Mouse (Mus musculus) olfactory bulb, adult 2 months (tissue): ENCODE data around the gene Hist1h2af. TPM values are rescaled to one million over a fixed set of nuclear protein-coding genes. Genes with fewer than 3 reads are reported as not detected.
"Not testable (repeated sequence)": the region's sequence is repeated elsewhere in the genome, so short reads cannot be mapped to it uniquely, and the experiment has no call there.

Experiments used
- H3K27ac ChIP-seq: fragments of 200-500 bp; 2 replicates; pipeline ENCODE4 v1.5.1; 2012; ENCODE audit warnings: low read depth, low read length; ENCODE audit not compliant: insufficient read depth
- H3K4me1 ChIP-seq: fragments of 200-500 bp; 2 replicates; pipeline ENCODE4 v1.6.1; 2012; ENCODE audit warnings: low read length; ENCODE audit not compliant: control insufficient read depth, insufficient read depth
- H3K4me3 ChIP-seq: fragments of 200-500 bp; 2 replicates; pipeline ENCODE4 v1.5.1; 2012; ENCODE audit warnings: mild to moderate bottlenecking, low read depth, low read length, moderate library complexity; ENCODE audit not compliant: insufficient read depth
- CTCF ChIP-seq: fragments of 200-500 bp; IDR thresholded peaks from 2 replicates; pipeline ENCODE4 v1.5.1; 2012; ENCODE audit warnings: low read depth, mild to moderate bottlenecking, low read length, moderate library complexity; ENCODE audit not compliant: insufficient read depth
- POLR2A ChIP-seq: fragments of 200-500 bp; IDR thresholded peaks from 2 replicates; pipeline ENCODE4 v1.6.1; 2012; ENCODE audit warnings: mild to moderate bottlenecking, low read depth, low read length, moderate library complexity; ENCODE audit not compliant: insufficient read depth
- WGBS: fragments of 180-500 bp; shearing (Covaris S2); methylation state at CpG from one replicate; pipeline ENCODE4 v1.1.7; 2018; 5-methylcytosine and 5-hydroxymethylcytosine counted together
- polyA plus RNA-seq: library from polyadenylated mRNA; stranded (reverse); fragments of >200 nt; gene quantifications from 2 replicates; pipeline ENCODE4 v1.2.4, GENCODE M21; 2012; ENCODE audit warnings: low replicate concordance; ENCODE audit not compliant: missing spikeins, insufficient read depth, insufficient read length

Gene Hist1h2af
- polyA plus RNA-seq, 1 experiment = not detected

DNA sequence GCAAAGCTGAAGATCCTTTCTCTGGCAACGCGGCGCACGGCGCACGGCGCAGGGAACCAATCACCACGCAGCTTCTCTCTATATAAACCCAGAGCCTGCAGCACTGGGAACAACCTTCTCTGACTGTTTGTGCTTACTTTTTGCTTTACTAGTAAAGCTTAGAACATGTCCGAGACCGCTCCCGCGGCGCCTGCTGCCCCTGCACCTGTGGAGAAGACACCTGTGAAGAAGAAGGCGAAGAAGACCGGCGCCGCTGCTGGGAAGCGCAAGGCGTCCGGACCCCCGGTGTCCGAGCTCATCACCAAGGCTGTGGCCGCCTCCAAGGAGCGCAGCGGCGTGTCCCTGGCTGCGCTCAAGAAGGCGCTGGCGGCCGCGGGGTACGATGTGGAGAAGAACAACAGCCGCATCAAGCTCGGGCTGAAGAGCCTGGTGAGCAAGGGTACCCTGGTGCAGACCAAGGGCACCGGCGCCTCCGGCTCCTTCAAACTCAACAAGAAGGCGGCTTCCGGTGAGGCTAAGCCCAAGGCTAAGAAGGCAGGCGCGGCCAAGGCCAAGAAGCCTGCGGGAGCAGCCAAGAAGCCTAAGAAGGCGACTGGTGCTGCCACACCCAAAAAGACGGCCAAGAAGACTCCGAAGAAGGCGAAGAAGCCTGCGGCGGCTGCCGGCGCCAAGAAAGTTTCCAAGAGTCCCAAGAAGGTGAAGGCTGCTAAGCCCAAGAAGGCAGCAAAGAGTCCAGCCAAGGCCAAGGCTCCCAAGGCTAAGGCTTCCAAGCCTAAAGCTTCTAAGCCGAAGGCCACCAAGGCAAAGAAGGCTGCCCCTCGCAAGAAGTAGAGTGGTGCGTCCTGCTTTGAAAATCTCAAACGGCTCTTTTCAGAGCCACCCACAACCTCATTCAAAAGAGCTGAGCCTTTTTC lies 21.5 kb downstream of the Hist1h2af start:
- TF ChIP-seq CTCF (no peak), POLR2A (peak; percentile 48; the same call in 1 of the 2 replicates)
- peak overlapping the region; percentile 71 for H3K27ac ChIP-seq

DNA sequence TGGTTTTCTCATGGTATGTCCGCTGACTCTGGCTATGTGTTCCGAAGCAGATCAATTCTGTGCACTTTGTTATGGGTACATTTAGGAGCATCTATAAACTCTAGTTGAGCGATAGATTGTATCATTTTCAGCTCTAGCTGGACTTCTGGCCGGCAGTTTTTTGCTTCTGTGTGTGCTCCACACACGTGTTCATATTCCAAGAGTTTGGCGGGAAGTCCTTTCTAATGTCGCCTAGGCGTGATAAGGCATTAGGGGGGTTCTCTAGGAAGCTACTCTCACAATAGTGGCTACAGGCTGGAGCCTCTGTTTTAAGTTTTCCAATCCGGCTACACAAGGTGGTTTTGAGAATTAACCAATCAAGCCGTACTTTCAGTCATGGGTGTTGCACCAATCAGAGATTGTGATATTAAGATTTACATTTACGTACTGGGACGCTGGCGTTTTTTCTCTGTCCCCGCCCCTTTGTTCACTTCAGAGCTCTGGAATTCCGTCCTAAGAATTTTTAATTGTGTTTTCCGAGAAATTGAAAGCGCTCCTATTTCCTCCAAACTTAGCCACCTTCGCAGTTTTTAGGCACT lies 22.2 kb downstream of the Hist1h2af start:
- TF ChIP-seq POLR2A = no peak
- TF ChIP-seq CTCF = no peak
- peaks cover 3% of the 10 kb centered on the region; the same call in 1 of the 2 replicates for H3K4me1 ChIP-seq
- WGBS = under 1% methylated on average over 18 of the region's 18 CpGs
- H3K4me3 ChIP-seq = peak overlapping the region; percentile 60
- H3K27ac ChIP-seq = peak overlapping the region; percentile 85

More for the DNA sequence above, 21.5 kb downstream of the Hist1h2af start:
- peaks cover 3% of the 10 kb centered on the region; the same call in 1 of the 2 replicates for H3K4me1 ChIP-seq
- H3K4me3 ChIP-seq = peak overlapping the region; percentile 60
- WGBS = under 1% methylated on average over 54 of the region's 54 CpGs

DNA sequence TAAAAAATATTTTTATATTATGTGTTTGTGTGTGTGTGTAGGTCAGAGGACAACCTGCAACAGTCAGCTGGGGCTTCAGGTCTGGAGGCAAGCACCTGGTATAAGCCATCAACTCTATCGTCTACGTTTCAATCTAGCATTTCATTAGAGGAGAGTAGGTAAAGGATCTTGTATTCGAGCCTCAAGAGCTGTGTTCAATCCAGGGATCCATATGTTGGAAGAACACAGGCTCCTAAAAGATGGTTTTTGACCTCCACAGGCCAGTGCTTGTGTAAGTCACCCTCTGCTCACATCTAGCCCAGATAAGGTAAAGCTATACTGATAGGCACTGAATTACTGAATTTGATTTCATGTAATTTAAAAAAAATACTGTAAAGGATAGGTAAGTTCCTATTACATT lies 23.2 kb downstream of the Hist1h2af start:
- 68% methylated on average over 3 of the region's 3 CpGs for WGBS
- no peak for TF ChIP-seq POLR2A
- no peak for TF ChIP-seq CTCF
- Histone ChIP-seq H3K27ac (no peak overlapping the region), H3K4me3 (no peak overlapping the region), H3K4me1 (peaks cover 3% of the 10 kb centered on the region; the same call in 1 of the 2 replicates)

DNA sequence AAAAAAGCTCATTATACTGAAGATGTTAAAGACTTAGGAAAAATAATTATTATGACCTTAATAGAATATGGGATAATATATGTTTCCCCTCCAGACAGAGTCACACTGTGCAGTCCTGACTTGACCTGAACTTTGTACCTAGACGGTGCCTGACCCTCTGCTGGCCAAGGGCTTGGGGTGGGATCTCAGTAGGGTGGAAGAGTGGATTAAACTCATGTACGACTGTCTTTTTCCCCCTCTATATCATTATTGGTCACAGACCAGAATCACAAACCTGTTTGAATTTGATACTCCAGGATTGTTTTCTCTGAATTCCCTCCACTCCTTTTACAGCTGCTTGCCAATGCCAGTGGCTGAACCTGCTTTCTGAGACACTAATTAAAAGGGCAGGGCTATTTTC lies 27.0 kb downstream of the Hist1h2af start:
- not testable (repeated sequence) for H3K27ac ChIP-seq, H3K4me1 ChIP-seq, H3K4me3 ChIP-seq
- WGBS = 20% methylated on average over 2 of the region's 2 CpGs

DNA sequence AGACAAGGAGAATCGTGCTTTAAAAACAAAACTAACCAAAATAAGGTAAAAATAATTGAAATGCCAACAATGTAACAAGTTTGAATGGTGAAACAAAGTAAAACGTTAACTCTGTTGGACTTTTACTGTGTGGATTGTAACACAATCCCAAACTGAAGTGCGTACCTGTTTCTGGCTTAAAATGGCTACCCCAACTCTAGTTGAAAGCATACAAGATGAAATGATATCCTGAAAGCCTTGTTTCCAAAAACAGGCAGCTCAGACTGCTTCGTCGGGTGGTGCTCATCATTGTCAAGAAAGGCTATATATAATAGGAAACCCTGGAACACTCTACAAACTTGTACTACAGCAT lies 27.8 kb downstream of the Hist1h2af start:
- peak overlapping the region; percentile 89; the same call in 1 of the 2 replicates for H3K4me3 ChIP-seq
- H3K27ac ChIP-seq, H3K4me1 ChIP-seq: not testable (repeated sequence)
- 0% methylated on average over 2 of the region's 5 CpGs for WGBS

DNA sequence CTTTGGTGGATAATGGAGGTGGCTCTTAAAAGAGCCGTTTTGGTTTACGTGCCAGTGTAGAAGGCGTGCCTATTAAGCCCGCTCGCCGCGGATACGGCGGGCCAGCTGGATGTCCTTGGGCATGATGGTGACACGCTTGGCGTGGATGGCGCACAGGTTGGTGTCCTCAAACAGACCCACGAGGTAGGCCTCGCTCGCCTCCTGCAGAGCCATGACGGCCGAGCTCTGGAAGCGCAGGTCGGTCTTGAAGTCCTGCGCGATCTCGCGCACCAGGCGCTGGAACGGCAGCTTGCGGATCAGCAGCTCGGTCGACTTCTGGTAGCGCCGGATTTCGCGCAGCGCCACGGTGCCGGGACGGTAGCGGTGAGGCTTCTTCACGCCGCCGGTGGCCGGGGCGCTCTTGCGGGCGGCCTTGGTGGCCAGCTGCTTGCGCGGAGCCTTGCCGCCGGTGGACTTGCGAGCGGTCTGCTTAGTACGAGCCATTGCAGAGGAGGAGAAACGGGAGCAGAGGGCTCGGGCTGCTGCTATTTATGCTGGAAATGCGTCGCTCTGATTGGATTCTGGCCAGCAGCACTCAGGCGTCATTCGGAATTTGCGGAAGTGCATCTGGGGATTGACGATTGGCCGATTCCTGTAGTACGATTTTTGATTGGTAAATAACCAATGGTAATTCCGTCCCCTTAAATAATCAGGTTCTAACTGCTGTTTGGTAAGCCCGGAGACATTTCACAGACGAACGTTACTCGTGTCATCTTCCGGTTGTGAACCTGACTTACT lies 28.4 kb downstream of the Hist1h2af start, which contains the start of gene Hist1h3e:
Hist1h3e (minus strand) TSS at position 487 of the 777 bp plus-strand sequence.
- WGBS = under 1% methylated on average over 59 of the region's 67 CpGs
- H3K4me1 ChIP-seq = not testable (repeated sequence)
- H3K27ac ChIP-seq = peak within 1 kb of the TSS; percentile 96
- H3K4me3 ChIP-seq = peak within 1 kb of the TSS; percentile 89
- TF ChIP-seq POLR2A = peak; percentile 98

DNA sequence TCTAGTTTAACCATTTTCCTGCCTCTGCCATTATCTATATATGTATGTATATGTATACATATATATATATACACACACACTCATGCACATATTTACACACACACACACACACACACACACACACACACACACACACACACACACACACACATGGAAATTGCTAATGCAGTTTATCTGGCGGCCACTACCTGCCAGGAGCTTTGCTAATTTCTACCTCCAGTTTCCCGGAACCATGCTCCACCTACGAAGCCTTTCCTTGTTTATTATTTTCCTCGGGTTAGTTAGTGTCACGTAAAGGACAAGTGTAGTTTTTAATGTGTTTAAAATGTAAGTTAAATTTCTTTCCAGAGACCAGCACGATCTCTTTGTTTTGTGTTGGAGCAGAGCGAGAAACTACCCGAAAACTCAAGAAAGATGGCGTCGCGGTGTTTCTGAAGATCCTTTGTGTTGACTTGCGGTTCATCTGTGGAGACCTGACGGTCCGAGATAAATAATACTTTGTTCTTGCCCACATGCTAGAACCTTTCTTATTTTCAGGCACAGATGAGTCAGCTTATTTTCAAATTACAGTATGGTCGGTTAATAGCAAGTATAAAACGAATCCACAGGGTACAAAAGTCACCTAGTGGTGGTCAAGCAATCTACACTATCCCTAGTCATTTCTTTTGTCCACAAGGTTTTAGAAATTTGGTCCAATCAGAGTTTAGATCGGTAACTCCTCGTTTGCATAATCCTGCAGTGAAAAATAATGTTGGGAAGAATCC lies 29.2 kb downstream of the Hist1h2af start:
- WGBS = 1% methylated on average over 18 of the region's 18 CpGs
- Histone ChIP-seq H3K4me3 (peak overlapping the region; percentile 36), H3K4me1 (no peaks in the 10 kb centered on the region), H3K27ac (peak overlapping the region; percentile 96)
- TF ChIP-seq CTCF (no peak), POLR2A (no peak)

DNA sequence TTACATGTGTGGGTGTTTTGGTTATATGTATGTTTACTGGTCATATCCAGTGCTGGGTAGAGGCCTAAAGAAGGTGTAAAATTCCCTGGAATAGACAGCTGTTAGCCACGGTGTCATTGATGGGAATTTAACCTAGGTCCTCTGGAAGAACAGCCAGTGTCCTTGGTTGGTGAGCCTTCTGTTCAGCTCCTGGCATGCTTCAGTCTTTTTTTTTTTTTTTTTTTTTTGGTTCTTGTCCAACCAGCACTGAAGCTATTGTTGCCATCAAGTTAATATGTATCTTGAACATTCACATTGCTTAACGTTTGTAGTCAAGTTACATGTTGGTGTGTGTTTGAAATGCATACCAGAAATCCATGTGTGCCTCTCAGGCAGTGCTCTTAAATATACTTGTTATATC lies 30.8 kb downstream of the Hist1h2af start:
- 87% methylated on average over 2 of the region's 2 CpGs for WGBS
- Histone ChIP-seq H3K27ac (no peak overlapping the region), H3K4me3 (no peak overlapping the region), H3K4me1 (no peaks in the 10 kb centered on the region)
- TF ChIP-seq CTCF (no peak), POLR2A (no peak)

DNA sequence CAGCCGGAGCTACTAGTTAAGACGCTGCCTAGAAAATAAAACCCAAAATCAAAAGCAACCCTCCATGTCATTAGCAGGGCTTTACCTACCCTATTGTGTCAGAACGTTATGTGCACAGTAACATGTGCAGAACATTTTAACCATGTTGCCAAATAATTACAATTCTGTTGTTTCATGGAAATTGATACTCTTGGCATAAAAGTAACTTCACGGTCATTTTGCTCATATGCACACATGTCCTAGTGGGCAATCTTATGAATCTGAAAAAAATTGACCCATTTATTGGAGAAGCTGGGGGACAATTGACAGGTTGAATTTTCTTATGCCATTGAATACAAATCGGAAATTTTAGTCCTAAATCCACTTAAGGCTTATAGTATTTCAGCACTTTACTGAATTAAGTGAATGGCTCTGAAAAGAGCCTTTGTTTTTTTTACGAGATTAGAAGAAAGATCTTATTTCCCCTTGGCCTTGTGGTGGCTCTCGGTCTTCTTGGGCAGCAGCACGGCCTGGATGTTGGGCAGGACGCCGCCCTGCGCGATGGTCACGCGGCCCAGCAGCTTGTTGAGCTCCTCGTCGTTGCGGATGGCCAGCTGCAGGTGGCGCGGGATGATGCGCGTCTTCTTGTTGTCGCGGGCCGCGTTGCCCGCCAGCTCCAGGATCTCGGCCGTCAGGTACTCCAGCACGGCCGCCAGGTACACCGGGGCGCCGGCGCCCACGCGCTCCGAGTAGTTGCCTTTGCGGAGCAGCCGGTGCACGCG lies 36.7 kb downstream of the Hist1h2af start:
- peak overlapping the region; percentile 52 for H3K4me3 ChIP-seq
- H3K27ac ChIP-seq = peak overlapping the region; percentile 89
- WGBS = under 1% methylated on average over 27 of the region's 41 CpGs
- not testable (repeated sequence) for H3K4me1 ChIP-seq
